Mouse (Mus musculus) small intestine, adult 2 months (tissue): Measurements from ENCODE around the gene Cxcl17.

ENCODE experiments used
- CTCF ChIP-seq: fragments of 200-500 bp; IDR thresholded peaks from 2 replicates; pipeline ENCODE4 v1.5.1; 2012; ENCODE audit warnings: low read depth, mild to moderate bottlenecking, control low read depth, inconsistent platforms, low read length, moderate library complexity, mixed read lengths; ENCODE audit not compliant: insufficient replicate concordance, insufficient read length; ENCODE audit errors: extremely low read depth
- POLR2A ChIP-seq: fragments of 200-500 bp; IDR thresholded peaks from 2 replicates; pipeline ENCODE4 v1.6.1; 2012; ENCODE audit warnings: low read depth, mild to moderate bottlenecking, control low read depth, inconsistent platforms, low read length, moderate library complexity

DNA sequence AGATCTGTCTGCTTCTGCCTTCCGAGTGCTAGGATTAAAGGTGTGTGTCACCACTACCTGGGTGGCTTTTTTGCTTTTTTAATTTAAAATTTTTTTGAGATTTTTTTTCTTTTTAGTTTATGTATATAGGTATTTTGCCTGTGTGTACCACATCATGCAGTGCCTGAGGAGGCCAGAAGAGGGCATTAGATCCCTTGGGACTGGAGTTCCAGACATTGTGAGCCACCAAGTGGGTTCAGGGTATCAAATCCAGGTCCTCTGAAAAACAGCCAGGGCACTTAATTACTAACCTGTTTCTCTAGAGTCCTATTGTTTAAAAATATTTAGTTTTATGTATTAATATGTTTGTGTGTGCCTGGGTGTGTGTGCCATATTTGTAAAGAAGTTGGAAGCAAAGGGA, 4.9 kb upstream of the Cxcl17 start:
- TF ChIP-seq POLR2A, result no peak
- TF ChIP-seq CTCF, result peak; percentile 46; the same call in 1 of the 2 replicates
